In genomic region chr13:56066904-56067303, GRCm38 (mm10) we compare ENCODE assay signal across 20 mouse cellular contexts.
DNase-seq lines count a peak whose midpoint lies in the region; ATAC-seq and TF ChIP-seq lines count a peak whose summit lies in the region.
"Had no signal": no experiment of that assay in that cellular context is flagged by ENCODE, and none has a peak within 500 bp of the region (broad histone marks: within the 10 kb centered on the region; RNA-seq: fewer than 3 reads in every experiment).

No protein-coding gene starts in this region.

- H3K4me1 ChIP-seq in forebrain, embryonic 10.5 days = peaks cover 40% of the 10 kb centered on the region
- H3K4me1 ChIP-seq in forebrain, postnatal 0 days (ENCODE audit: insufficient read depth) = no peaks in the 10 kb centered on the region
- peaks cover 18% of the 10 kb centered on the region; the same call in 1 of the 2 replicates for H3K4me1 ChIP-seq in kidney, embryonic 16.5 days (ENCODE audit: insufficient read depth, low read length)
- H3K4me1 ChIP-seq: heart, embryonic 12.5 days had no signal

- H3K9me3 ChIP-seq in forebrain, embryonic 10.5 days = no peaks in the 10 kb centered on the region
- no peaks in the 10 kb centered on the region for H3K9me3 ChIP-seq in forebrain, postnatal 0 days (ENCODE audit: low read length)
- no peaks in the 10 kb centered on the region for H3K9me3 ChIP-seq in kidney, embryonic 16.5 days (ENCODE audit: low read length)
- H3K9me3 ChIP-seq: embryonic facial prominence, embryonic 12.5 days; G1E; heart, embryonic 12.5 days; hindbrain, embryonic 15.5 days had no signal

- no peak for DNase-seq in forebrain, embryonic 10.5 days (ENCODE audit: extremely low spot score, low spot score)
- DNase-seq in forebrain, postnatal 0 days = no peak
- DNase-seq in kidney, postnatal 10 days = no peak
- DNase-seq in neural tube, embryonic 10.5 days (ENCODE audit: extremely low spot score, low spot score) = no peak
- DNase-seq: adrenal gland, adult 8-10 months; adrenal gland, postnatal 36 days; cerebellum, adult 2 months; cerebellum, postnatal 10 days; gastrocnemius, postnatal 10 days; heart, postnatal 4 days had no signal

- 94% methylated on average over 2 of the region's 2 CpGs for WGBS in forebrain, embryonic 10.5 days
- 88% methylated on average over 2 of the region's 2 CpGs for WGBS in forebrain, postnatal 0 days
- WGBS in kidney, embryonic 16.5 days = 91% methylated on average over 2 of the region's 2 CpGs

- no peak overlapping the region for H3K4me3 ChIP-seq in forebrain, embryonic 10.5 days
- H3K4me3 ChIP-seq in forebrain, postnatal 0 days (ENCODE audit: low read depth, low read length) = no peak overlapping the region
- no peak overlapping the region for H3K4me3 ChIP-seq in kidney, embryonic 16.5 days (ENCODE audit: low read length)
- H3K4me3 ChIP-seq: embryonic facial prominence, embryonic 12.5 days; heart, embryonic 12.5 days; hindbrain, embryonic 15.5 days had no signal

- no peaks in the 10 kb centered on the region for H3K27me3 ChIP-seq in forebrain, embryonic 10.5 days (ENCODE audit: poor library complexity, severe bottlenecking)
- no peaks in the 10 kb centered on the region for H3K27me3 ChIP-seq in forebrain, postnatal 0 days (ENCODE audit: insufficient read depth, low read length)
- H3K27me3 ChIP-seq in kidney, embryonic 16.5 days (ENCODE audit: insufficient read depth, low read length) = peaks cover 4% of the 10 kb centered on the region
- H3K27me3 ChIP-seq: embryonic facial prominence, embryonic 12.5 days; heart, embryonic 12.5 days; hindbrain, embryonic 15.5 days had no signal

- H3K9ac ChIP-seq in forebrain, postnatal 0 days = no peak overlapping the region
- no peak overlapping the region for H3K9ac ChIP-seq in kidney, embryonic 16.5 days (replicated peaks; ENCODE audit: low read length)
- H3K9ac ChIP-seq: embryonic facial prominence, embryonic 12.5 days; heart, embryonic 12.5 days; hindbrain, embryonic 15.5 days had no signal

- TF ChIP-seq CTCF in forebrain, postnatal 0 days (IDR thresholded peaks at IDR 0.05; ENCODE audit: low read depth) = no peak

- H3K36me3 ChIP-seq in forebrain, embryonic 10.5 days (replicated peaks) = peaks cover 28% of the 10 kb centered on the region
- no peaks in the 10 kb centered on the region for H3K36me3 ChIP-seq in forebrain, postnatal 0 days (ENCODE audit: insufficient read depth)
- peaks cover 12% of the 10 kb centered on the region for H3K36me3 ChIP-seq in kidney, embryonic 16.5 days (ENCODE audit: insufficient read depth, low read length)
- H3K36me3 ChIP-seq: hindbrain, embryonic 15.5 days had no signal

- H3K4me2 ChIP-seq in forebrain, postnatal 0 days (ENCODE audit: low read depth) = no peak overlapping the region
- H3K4me2 ChIP-seq in kidney, embryonic 16.5 days (replicated peaks; ENCODE audit: low read depth, low read length) = no peak overlapping the region
- H3K4me2 ChIP-seq: embryonic facial prominence, embryonic 12.5 days; heart, embryonic 12.5 days; hindbrain, embryonic 15.5 days had no signal

- ATAC-seq in forebrain, postnatal 0 days = no peak
- peak; percentile 8; the same call in 1 of the 2 replicates for ATAC-seq in kidney, embryonic 16.5 days (ENCODE audit: low FRiP score, low TSS enrichment)
- ATAC-seq in hematopoietic stem cell, adult 5-6 weeks (replicated peaks in 1 of 2; ENCODE audit: insufficient read depth in 1 of 2, low FRiP score in 2 of 2, low TSS enrichment in 1 of 2, low read depth in 1 of 2, poor library complexity in 2 of 2, severe bottlenecking in 2 of 2) = peak; percentile 69 to 70
- peak; percentile 52 for ATAC-seq in megakaryocyte progenitor cell, adult 5-6 weeks (replicated peaks; ENCODE audit: poor library complexity)
- ATAC-seq in inflammation-experienced regulatory T-cells, adult 6 months = no peak
- ATAC-seq: CD4-positive, CD25-positive, alpha-beta regulatory T cell, adult 4 months; forebrain, embryonic 14.5 days had no signal

- 0 out of 2 replicates have a peak overlapping the region, but pooled peaks have one; percentile 2 for H3K27ac ChIP-seq in forebrain, embryonic 10.5 days
- H3K27ac ChIP-seq in forebrain, postnatal 0 days (ENCODE audit: low read depth, low read length) = no peak overlapping the region
- no peak overlapping the region for H3K27ac ChIP-seq in kidney, embryonic 16.5 days (ENCODE audit: low read length)
- H3K27ac ChIP-seq: embryonic facial prominence, embryonic 12.5 days; hindbrain, embryonic 15.5 days had no signal

Comparison
In these comparisons a context has a peak if more than half of its experiments do, and no peak if none do; other contexts are left out.
1. ATAC-seq: peak in kidney, embryonic 16.5 days (single experiment), hematopoietic stem cell, adult 5-6 weeks (2 of 2) and megakaryocyte progenitor cell, adult 5-6 weeks (single experiment); none in forebrain, postnatal 0 days (single experiment) and inflammation-experienced regulatory T-cells, adult 6 months (single experiment).